Mouse (Mus musculus) inflammation-experienced regulatory T-cells, adult 6 months (primary cell): Measurements from ENCODE around the gene Gm10681. TPM values are rescaled to one million over a fixed set of nuclear protein-coding genes. Genes with fewer than 3 reads are reported as not detected.
"Not testable (repeated sequence)": the region's sequence is repeated elsewhere in the genome, so short reads cannot be mapped to it uniquely, and the experiment has no call there.

Experiments used
- ATAC-seq: one replicate; pipeline ENCODE4 v1.8.0; 2017
- polyA plus RNA-seq, 3 experiments: library from polyadenylated mRNA; unstranded; fragments of 100-300 nt; shearing (Covaris generic); gene quantifications; one replicate each; pipeline ENCODE4 v1.2.1; 2017

Gene Gm10681
- polyA plus RNA-seq, 3 experiments from 2014 or later = not detected

DNA sequence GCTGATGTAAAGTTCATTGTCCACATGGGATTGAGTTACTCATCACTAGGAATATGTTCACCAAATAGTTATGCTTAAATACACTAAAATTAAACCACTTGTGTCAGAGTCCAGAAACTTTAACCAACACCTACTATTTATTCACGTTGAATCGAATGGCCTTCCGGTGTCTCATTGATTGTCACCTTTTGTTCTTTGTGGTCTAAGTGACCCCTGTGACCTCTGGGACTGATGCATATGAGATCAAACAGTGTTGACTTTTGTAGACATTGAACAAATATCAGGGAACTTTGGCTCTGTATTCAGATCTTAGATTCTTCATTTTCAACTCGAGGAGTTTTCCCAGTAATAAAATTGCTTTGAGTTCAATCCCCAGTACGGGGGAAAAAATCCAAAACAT, 81.4 kb downstream of the Gm10681 start:
- ATAC-seq = not testable (repeated sequence)

Other genes starting within 250 kb of the Gm10681 start
- 100 to 1,000 TPM in 2 of 3 experiments, 10 to 100 TPM in 1; 88.7 to 105 (median 101) TPM for gene Phgdh, start 248.8 kb downstream of the Gm10681 start, polyA plus RNA-seq
- gene Zfp697, start 206.3 kb downstream of the Gm10681 start, polyA plus RNA-seq = not detected
- not detected for gene Gm4450, start 131.7 kb downstream of the Gm10681 start, polyA plus RNA-seq
- gene Hsd3b4, start 78.3 kb downstream of the Gm10681 start, polyA plus RNA-seq = not detected
- not detected for gene Hsd3b5, start 41.4 kb upstream of the Gm10681 start, polyA plus RNA-seq
- gene Hsd3b2, start 135.7 kb upstream of the Gm10681 start, polyA plus RNA-seq = not detected
- under 1 TPM in 1 of 3 experiments, not detected in 2; 0.19 TPM for gene Hsd3b3, start 174.3 kb upstream of the Gm10681 start, polyA plus RNA-seq
- not detected for gene Hsd3b6, start 225.6 kb upstream of the Gm10681 start, polyA plus RNA-seq